Mouse (Mus musculus) liver, adult (tissue): ENCODE results near the gene Orai1.

Experiments
- GATA4 ChIP-seq: IDR thresholded peaks from 2 replicates; pipeline ENCODE4 v1.6.1; 2014; ENCODE audit warnings: mild to moderate bottlenecking, low read length; ENCODE audit not compliant: insufficient replicate concordance

Gene Orai1

DNA sequence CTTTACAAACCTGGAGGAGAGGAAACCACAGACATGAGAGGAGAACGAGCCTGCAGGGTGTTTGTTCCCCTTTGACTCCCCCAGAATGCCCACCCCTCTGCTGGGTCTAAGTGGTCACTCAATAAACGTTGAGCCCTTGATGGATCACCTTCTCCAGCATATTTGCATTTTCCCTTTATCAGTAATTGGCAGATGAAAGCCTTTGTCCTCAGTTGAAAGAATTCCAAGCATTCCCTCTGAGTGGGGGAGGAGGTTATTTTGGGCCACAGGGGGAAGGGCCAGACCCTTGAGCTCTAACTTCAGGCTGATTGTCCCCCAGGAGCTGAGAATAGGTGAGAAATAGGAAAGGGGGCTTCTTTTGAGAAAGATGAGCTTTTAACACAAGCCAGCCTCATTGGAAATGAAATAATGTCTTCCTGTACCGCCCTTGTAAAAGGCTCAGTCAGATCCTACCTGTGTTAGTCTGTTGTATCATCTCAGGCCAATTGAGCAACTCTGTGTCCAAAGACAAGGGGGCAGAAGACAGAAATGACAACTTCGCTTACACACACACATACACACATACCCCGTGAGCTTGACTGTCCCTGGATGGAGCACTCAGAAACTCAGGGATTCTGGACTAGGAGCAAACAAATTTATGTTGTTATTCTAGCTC is 23.4 kb upstream of the Orai1 start:
- TF ChIP-seq GATA4 = no peak

DNA sequence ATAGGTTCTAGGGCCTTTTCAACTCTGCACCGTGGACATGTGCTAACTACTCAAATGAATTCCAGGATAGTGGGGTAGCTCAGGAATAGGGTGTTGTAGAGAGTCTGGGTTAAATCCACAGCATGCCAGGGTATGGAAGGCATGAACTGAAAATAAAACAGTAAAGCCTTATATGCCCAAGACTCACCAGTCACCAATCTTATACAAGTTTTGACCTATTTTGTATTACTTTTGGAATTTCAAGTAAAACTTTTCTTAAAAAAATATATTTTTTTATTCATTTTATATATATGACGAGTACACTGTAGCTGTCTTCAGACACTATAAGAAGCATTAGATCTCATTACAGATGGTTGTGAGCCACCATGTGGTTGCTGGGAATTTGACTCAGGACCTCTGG is 21.1 kb upstream of the Orai1 start:
- no peak for TF ChIP-seq GATA4

- TF ChIP-seq GATA4 = no peak
Measured at GRCm38 (mm10) chr5:122994303-122994846, 20.5 kb upstream of the Orai1 start.

- no peak for TF ChIP-seq GATA4
Measured at GRCm38 (mm10) chr5:122994910-122995309, 20.0 kb upstream of the Orai1 start.

- no peak for TF ChIP-seq GATA4
Measured at GRCm38 (mm10) chr5:122997205-122998204, 17.4 kb upstream of the Orai1 start.

DNA sequence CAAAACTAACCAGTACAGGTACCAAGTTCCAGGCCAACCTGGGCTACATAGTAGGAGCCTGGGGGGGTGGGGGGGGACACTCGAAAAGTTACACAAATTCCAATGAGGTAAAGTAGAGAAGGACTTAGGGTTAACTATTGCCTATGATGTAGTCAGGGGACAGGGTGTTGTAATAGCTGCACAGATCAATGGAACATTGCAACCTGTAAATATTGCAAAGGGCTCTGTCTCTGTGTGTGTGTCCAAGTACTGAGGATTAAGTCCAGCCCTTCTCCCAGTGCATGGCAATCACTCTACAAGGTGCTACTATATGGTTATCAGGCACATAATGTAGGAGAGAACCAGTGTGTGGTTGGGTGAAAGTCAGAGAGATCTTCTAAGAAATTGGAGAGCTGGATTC is 14.0 kb upstream of the Orai1 start:
- no peak for TF ChIP-seq GATA4

DNA sequence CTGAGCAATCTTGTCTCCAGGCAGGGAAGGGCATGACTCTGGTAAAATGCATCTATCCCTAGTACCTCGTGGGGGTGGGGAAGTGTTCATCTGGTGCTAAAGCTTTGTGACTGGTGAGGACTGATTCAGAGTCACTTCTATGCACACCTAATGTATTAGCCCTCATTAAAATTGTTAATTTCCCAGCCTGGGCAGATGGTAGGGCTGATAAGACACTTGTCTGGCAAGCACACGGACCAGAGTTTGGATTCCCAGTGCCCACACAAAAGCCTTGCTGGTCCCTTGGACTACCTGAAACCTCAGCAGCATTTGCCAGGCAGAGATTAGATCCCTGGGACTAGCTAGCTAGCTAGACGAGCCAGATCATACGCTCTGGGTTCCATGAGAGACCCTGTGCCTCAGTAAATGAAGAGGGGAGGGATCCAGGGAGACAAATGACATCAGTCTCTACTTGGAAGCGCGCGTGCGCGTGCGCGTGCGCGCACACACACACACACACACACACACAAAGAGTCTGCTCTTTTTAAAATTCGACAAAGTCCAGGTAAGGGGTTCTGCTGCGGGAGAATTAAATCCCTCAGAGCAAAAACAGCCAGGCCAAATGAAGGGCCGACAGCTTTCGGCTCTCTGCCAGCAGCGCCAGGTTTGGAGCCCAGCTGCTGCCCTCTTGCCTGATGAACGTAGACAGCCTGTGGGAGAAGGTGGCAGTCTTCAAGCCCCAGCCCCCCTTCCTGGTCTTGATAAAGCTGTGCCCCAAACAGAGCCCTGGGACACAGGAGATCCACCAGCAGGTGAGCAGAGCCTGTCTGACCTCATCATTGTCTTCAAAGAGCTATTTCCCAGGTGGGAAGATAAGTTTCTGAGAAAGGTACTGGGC is 8.9 kb upstream of the Orai1 start:
- TF ChIP-seq GATA4 = no peak

GRCm38 (mm10) chr5:123008877-123009493 is 5.9 kb upstream of the Orai1 start:
- no peak for TF ChIP-seq GATA4

- TF ChIP-seq GATA4 = no peak
Measured at GRCm38 (mm10) chr5:123009873-123010272, 5.0 kb upstream of the Orai1 start.

- TF ChIP-seq GATA4 = no peak
Measured at GRCm38 (mm10) chr5:123010806-123011205, 4.1 kb upstream of the Orai1 start.

DNA sequence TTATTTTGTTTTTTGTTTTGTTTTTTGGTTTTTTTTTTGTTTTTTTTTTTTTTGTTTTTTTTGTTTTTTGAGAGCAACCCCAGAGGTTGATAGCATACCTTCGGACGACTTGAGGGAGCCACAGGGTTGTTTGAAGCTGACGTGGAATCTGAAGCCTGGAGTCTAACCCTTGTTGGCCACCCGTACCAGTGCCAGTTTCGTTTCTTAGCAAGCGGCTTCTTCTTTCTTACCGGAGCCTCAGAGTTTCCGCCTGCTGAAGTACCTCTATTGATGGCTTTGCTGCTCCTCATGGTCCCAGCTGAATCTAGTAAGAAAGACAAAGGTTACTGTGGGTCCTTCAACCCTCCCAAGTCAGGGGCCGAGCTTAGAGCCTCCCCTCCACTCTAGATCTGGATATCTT is 3.2 kb upstream of the Orai1 start:
- no peak for TF ChIP-seq GATA4

GRCm38 (mm10) chr5:123013599-123014315 is 1.1 kb upstream of the Orai1 start:
- no peak for TF ChIP-seq GATA4

- no peak for TF ChIP-seq GATA4
Measured at GRCm38 (mm10) chr5:123015915-123016314, 1.0 kb downstream of the Orai1 start.

DNA sequence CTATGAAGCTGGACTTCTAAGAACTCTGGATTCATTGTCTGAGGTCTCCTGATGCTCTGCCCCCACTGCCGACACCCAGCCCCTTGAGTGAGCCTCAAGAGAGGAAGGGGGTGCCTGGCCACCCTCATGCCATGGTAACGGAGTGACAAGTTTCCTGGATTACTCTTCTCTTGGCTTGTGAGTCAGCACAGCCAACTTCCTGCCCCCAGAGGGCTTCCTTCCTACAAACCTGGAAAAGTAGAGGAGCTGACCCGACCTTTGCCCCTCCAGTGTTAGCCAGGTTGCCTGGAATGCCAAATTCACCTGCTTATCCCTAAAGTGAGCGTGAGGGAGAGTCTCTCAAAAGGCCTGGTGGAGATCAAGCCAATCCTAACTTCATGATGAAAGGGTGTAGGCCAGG is 2.6 kb downstream of the Orai1 start:
- no peak for TF ChIP-seq GATA4

- no peak for TF ChIP-seq GATA4
Measured at GRCm38 (mm10) chr5:123019336-123020016, 4.6 kb downstream of the Orai1 start.
